Mouse (Mus musculus) ES-E14 (cell line): ENCODE results near the gene Entpd3. TPM values are rescaled to one million over a fixed set of nuclear protein-coding genes. Genes with fewer than 3 reads are reported as not detected.

Source experiments
- DNase-seq: peaks from one replicate; pipeline ENCODE4 v3.0.0-alpha.2; 2013; ENCODE audit warnings: low read depth, low spot score
- H3K27ac ChIP-seq: 2 replicates; pipeline ENCODE4 v1.5.1; 2012; ENCODE audit warnings: low read depth, mild to moderate bottlenecking, low read length, moderate library complexity, mixed read lengths; ENCODE audit not compliant: poor library complexity, insufficient read depth, severe bottlenecking
- H3K36me3 ChIP-seq: 2 replicates; pipeline ENCODE4 v1.6.1; 2012; ENCODE audit warnings: mild to moderate bottlenecking, low read length, moderate library complexity, mixed read lengths; ENCODE audit not compliant: control insufficient read depth, poor library complexity, insufficient read depth, severe bottlenecking
- H3K4me1 ChIP-seq, 2 experiments: fragments of 150-350 bp in 1 of 2; sonication (generic) in 1 of 2; 2 replicates each; pipeline ENCODE4 v1.6.1; 2012; ENCODE audit warnings: low read length in 2 of 2, mild to moderate bottlenecking in 1 of 2, mixed read lengths in 1 of 2; ENCODE audit not compliant: control insufficient read depth in 2 of 2, insufficient read depth in 2 of 2, poor library complexity in 1 of 2
- H3K4me3 ChIP-seq, 2 experiments: fragments of 150-350 bp in 1 of 2; sonication (generic) in 1 of 2; 2 replicates each; pipeline ENCODE4 v1.5.1; 2012; ENCODE audit warnings: low read length in 2 of 2, low read depth in 1 of 2, mild to moderate bottlenecking in 1 of 2, mixed read lengths in 1 of 2; ENCODE audit not compliant: insufficient read depth in 1 of 2, poor library complexity in 1 of 2, severe bottlenecking in 1 of 2
- H3K9ac ChIP-seq: 2 replicates; pipeline ENCODE4 v1.6.1; 2012; ENCODE audit warnings: low read depth, mild to moderate bottlenecking, low read length, mixed read lengths; ENCODE audit not compliant: poor library complexity, insufficient read depth, severe bottlenecking
- H3K9me3 ChIP-seq: fragments of 150-350 bp; sonication (generic); 2 replicates; pipeline ENCODE4 v1.6.1; 2012; ENCODE audit warnings: low read depth, mild to moderate bottlenecking, low read length; ENCODE audit not compliant: control insufficient read depth, insufficient read depth
- CHD2 ChIP-seq: IDR thresholded peaks from 2 replicates; pipeline ENCODE4 v1.6.1; 2014; ENCODE audit warnings: mild to moderate bottlenecking, low read depth, low read length, inconsistent platforms
- HCFC1 ChIP-seq: IDR thresholded peaks from 2 replicates; pipeline ENCODE4 v1.6.1; 2012; ENCODE audit warnings: low read length, inconsistent platforms, borderline replicate concordance; ENCODE audit not compliant: insufficient read depth
- MAFK ChIP-seq: IDR thresholded peaks from 2 replicates; pipeline ENCODE4 v1.6.1; 2014; ENCODE audit warnings: mild to moderate bottlenecking, low read depth, low read length, inconsistent platforms; ENCODE audit not compliant: insufficient read depth
- ZC3H11A ChIP-seq: IDR thresholded peaks from 2 replicates; pipeline ENCODE4 v1.6.1; 2012; ENCODE audit warnings: low read depth, mild to moderate bottlenecking, inconsistent platforms, low read length, borderline replicate concordance
- ZNF384 ChIP-seq: IDR thresholded peaks from 2 replicates; pipeline ENCODE4 v1.6.1; 2012; ENCODE audit warnings: low read depth, low read length, inconsistent platforms
- in situ Hi-C, 2 experiments: fragments of 600-800 bp; cut with MboI; formaldehyde crosslinking; loops; one replicate each; pipeline ENCODE4 v1.15.1; 2025; ENCODE audit warnings: low sequenced_read_pairs in 2 of 2, inconsistent platforms in 1 of 2; ENCODE audit not compliant: unreplicated experiment in 2 of 2
- total RNA-seq: library from RNA; depleted of rRNA; stranded (reverse); fragments of 300-350 nt; gene quantifications from 2 replicates; pipeline ENCODE4 v1.2.3, GENCODE M21; 2012

Entpd3 gene
- total RNA-seq, 1 experiment, result 0.45 TPM

GRCm38 (mm10) chr9:120575748-120576661, 36.4 kb downstream of the Entpd3 start:
- in situ Hi-C loops, result no loop called here
- peaks cover 40% of the 10 kb centered on the region for H3K36me3 ChIP-seq
- H3K27ac ChIP-seq, result peak overlapping the region; percentile 18; the same call in 1 of the 2 replicates
- DNase-seq, result no peak
- TF ChIP-seq CHD2, result no peak
- no peak for TF ChIP-seq ZC3H11A
- TF ChIP-seq MAFK, result no peak
- no peak for TF ChIP-seq ZNF384
- no peak for TF ChIP-seq HCFC1
- no peak overlapping the region; the same call in 1 of the 2 replicates for H3K9ac ChIP-seq
- H3K4me1 ChIP-seq, result peaks cover 0 to 15% of the 10 kb centered on the region in 2 experiments; a peak in 2 of 4 replicates
- no peaks in the 10 kb centered on the region for H3K9me3 ChIP-seq
- H3K4me3 ChIP-seq, result peak overlapping the region in 1 of 2 experiments; percentile 43; a peak in 1 of 4 replicates

- TF ChIP-seq HCFC1, result no peak
- no peak for TF ChIP-seq ZNF384
- no peak for TF ChIP-seq CHD2
- no peak for TF ChIP-seq MAFK
- TF ChIP-seq ZC3H11A, result no peak
- H3K4me1 ChIP-seq, result peaks cover 0 to 15% of the 10 kb centered on the region in 2 experiments; a peak in 2 of 4 replicates
- H3K27ac ChIP-seq, result no peak overlapping the region; the same call in 1 of the 2 replicates
- H3K9me3 ChIP-seq, result no peaks in the 10 kb centered on the region
- peak overlapping the region; percentile 33; the same call in 1 of the 2 replicates for H3K9ac ChIP-seq
- peak overlapping the region; percentile 9 to 43; a peak in 3 of 4 replicates for H3K4me3 ChIP-seq
- H3K36me3 ChIP-seq, result peaks cover 40% of the 10 kb centered on the region
- in situ Hi-C loops, result no loop called here
- no peak for DNase-seq
Measured at GRCm38 (mm10) chr9:120576662-120577013, 37.0 kb downstream of the Entpd3 start.

GRCm38 (mm10) chr9:120577133-120577651, 37.6 kb downstream of the Entpd3 start:
- Histone ChIP-seq H3K4me3 (peak overlapping the region; percentile 72 to 84), H3K27ac (no peak overlapping the region), H3K9ac (peak overlapping the region; percentile 88), H3K36me3 (peaks cover 35% of the 10 kb centered on the region), H3K4me1 (peaks cover 0 to 15% of the 10 kb centered on the region in 2 experiments; a peak in 2 of 4 replicates), H3K9me3 (no peaks in the 10 kb centered on the region)
- TF ChIP-seq HCFC1 (peak; percentile 75), ZNF384 (no peak), MAFK (no peak), ZC3H11A (no peak), CHD2 (no peak; the same call in 1 of the 2 replicates)
- in situ Hi-C loops, result no loop called here
- DNase-seq, result peak; percentile 93

- peaks cover 0 to 17% of the 10 kb centered on the region in 2 experiments; a peak in 2 of 4 replicates for H3K4me1 ChIP-seq
- peaks cover 29% of the 10 kb centered on the region for H3K36me3 ChIP-seq
- no peak for DNase-seq
- TF ChIP-seq HCFC1 (no peak), ZC3H11A (no peak)
- in situ Hi-C loops, result no loop called here
- H3K9me3 ChIP-seq, result no peaks in the 10 kb centered on the region
- peak overlapping the region; percentile 72 to 84 for H3K4me3 ChIP-seq
- H3K9ac ChIP-seq, result peak overlapping the region; percentile 88
- no peak overlapping the region for H3K27ac ChIP-seq
Measured at GRCm38 (mm10) chr9:120577706-120578405, 38.2 kb downstream of the Entpd3 start.
